Mouse (Mus musculus): Measurements from ENCODE around the gene Slc15a4. TPM values are rescaled to one million over a fixed set of nuclear protein-coding genes. Genes with fewer than 3 reads are reported as not detected.
A peak's percentile ranks its signal among the peaks of the same experiment; 100 is the strongest.

The Slc15a4 gene
- total RNA-seq, 2 experiments from 2014 or later: 21.4 to 22.1 TPM

DNA sequence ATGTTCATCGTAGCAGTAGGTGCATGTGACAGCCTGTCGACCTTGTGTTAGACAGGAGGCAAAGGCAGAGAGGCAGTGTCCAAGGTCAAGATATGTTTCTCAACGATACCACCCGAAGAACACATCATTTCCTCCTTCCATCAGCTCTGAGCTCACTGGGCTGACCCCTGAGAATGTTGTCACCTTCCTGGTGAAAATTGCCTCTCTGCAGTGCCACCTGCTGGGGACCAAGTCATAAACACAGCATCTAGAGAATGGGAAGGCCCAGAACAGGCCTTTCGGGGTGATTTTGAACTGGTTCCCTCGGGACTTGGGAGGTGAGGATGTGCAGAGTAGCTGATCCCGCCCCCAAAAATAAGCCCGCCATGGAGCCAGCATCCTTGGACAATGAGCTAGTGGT, 49.0 kb downstream of the Slc15a4 start:
- no peak overlapping the region for H3K27ac ChIP-seq
- no peak for DNase-seq
- intact Hi-C loops (cut with DNase I): no loop called here
- no peak overlapping the region for H3K4me3 ChIP-seq
- peak; percentile 11; the same call in 1 of the 2 replicates for TF ChIP-seq CTCF (IDR thresholded peaks at IDR 0.05)

DNA sequence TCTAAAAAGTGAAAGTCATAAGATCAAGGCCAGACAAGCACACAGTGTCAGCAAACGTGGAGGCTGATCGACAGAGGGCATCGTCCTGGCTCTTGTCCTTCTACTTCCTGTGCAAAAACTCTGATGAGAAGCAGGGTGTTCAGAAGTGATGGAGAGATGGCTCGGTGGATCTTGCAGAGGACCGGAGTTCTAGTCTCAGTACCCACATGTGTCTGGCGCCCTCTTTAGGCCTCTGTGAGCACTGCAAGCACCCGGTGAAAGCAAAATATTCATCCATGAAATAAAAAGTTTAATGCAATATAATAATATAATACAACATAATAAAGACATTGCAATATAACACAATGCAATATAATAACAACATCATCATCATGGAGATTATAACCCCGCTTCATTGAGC, 55.3 kb downstream of the Slc15a4 start:
- DNase-seq: no peak
- Histone ChIP-seq H3K27ac (no peak overlapping the region), H3K4me3 (no peak overlapping the region)
- intact Hi-C loops (cut with DNase I): loop anchor here (5.0 kb wide), 1 partner anchor 75 kb away; no protein-coding TSS in a partner anchor
- peak; percentile 46 for TF ChIP-seq CTCF (IDR thresholded peaks at IDR 0.05)

DNA sequence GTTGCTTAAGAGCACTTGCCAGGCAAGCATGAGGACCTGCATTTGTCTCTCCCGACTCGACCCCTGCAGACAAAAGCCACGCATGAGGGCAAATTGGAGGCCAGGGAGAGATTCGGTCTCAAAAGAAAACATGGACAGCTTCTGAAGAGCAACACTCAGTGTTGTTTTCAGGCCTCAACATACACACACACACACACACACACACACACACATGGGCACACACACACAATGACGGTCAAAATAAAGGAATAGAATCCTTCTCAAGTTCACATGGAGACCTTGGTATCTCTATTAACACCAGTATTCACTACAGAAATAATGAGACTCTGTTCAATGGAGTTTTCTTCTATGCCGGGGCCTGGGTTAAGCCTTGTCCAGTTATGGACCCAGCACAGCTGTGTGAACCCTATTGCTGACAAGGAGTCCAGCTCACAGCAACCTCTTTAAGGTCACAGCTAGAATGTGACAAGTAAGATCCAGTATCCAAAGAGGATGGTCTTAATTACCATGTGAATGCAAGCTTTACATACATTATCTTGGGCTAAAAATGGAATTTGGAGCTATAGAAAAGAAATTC, 65.4 kb downstream of the Slc15a4 start:
- DNase-seq: no peak
- no peak overlapping the region for H3K4me3 ChIP-seq
- intact Hi-C loops (cut with DNase I): no loop called here

DNA sequence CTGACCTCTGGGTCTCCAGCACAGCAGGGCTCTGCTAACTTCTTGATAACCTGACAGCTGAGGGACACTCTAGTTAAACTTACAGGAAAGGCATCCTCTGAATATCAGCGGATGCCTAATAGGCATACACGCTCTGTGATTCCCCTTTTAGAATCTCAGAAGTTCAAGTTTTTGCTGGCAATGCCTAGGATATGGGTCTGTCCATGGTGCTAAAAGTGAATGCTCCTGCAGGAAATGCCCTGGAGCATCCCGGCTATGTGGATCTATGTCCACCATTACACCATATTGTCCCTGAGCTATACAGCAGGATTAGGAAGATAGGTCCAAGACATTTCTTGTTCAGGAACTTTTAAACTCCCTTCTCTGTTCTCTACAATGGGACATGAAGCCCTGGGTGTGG, 71.6 kb downstream of the Slc15a4 start:
- intact Hi-C loops (cut with DNase I): no loop called here
- no peak overlapping the region for H3K4me3 ChIP-seq
- H3K27ac ChIP-seq: no peak overlapping the region
- no peak for DNase-seq
- no peak for TF ChIP-seq CTCF (IDR thresholded peaks at IDR 0.05)

More for the DNA sequence above, 65.4 kb downstream of the Slc15a4 start:
- H3K27ac ChIP-seq: no peak overlapping the region
- TF ChIP-seq CTCF (IDR thresholded peaks at IDR 0.05): no peak

DNA sequence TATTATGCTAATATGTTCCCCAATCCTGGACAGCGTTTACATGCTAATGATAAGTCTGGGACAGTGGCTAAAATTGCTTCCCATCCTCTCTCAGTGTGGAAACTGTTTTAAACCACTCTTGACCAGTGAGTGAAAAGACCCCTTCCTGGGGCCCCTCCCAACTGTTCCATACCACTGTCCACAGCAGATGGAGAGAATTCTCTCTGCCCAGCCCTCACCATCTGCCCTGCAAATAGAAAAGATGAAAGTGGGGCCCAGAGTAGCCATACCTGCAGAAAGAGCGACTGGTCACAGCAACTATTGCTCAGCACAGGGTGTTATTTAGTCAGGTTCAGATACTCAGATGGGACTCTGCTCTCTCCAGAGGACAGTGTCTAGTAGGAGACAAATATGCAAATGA, 84.6 kb downstream of the Slc15a4 start:
- no peak for TF ChIP-seq CTCF (IDR thresholded peaks at IDR 0.05)
- Histone ChIP-seq H3K27ac (no peak overlapping the region), H3K4me3 (no peak overlapping the region)
- intact Hi-C loops (cut with DNase I): no loop called here
- DNase-seq: no peak

DNA sequence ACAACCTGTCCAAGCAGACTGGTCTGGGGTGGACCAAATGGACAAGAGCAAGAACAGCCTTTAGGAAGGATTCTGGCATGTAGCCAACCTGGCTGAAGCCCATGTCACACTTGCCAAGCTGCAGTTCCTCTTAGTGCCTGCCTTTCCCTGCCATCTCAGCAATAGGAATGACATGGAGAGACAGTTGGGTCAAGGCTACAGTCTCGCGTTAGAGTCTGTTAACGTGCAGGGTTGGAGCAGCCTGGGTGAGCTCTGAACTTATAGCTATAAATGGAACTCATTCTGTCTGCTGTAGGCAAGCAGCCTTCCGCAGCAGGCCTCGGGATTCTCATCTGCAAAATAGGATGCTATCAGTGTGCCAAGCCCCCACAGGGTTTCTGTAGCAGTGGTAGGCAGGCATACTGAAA, 86.1 kb downstream of the Slc15a4 start:
- DNase-seq: no peak
- H3K27ac ChIP-seq: no peak overlapping the region
- intact Hi-C loops (cut with DNase I): no loop called here
- TF ChIP-seq CTCF (IDR thresholded peaks at IDR 0.05): no peak
- H3K4me3 ChIP-seq: no peak overlapping the region

Other genes starting within 250 kb of the Slc15a4 start
- not detected for gene Glt1d1, start 635 bp downstream of the Slc15a4 start, total RNA-seq (2021)